Mouse (Mus musculus): ENCODE measurements around the gene Yif1b. TPM values are rescaled to one million over a fixed set of nuclear protein-coding genes. Genes with fewer than 3 reads are reported as not detected.

Gene Yif1b
- total and polyA plus RNA-seq, 2 experiments from 2014 or later = 84.1 to 97.7 TPM

DNA sequence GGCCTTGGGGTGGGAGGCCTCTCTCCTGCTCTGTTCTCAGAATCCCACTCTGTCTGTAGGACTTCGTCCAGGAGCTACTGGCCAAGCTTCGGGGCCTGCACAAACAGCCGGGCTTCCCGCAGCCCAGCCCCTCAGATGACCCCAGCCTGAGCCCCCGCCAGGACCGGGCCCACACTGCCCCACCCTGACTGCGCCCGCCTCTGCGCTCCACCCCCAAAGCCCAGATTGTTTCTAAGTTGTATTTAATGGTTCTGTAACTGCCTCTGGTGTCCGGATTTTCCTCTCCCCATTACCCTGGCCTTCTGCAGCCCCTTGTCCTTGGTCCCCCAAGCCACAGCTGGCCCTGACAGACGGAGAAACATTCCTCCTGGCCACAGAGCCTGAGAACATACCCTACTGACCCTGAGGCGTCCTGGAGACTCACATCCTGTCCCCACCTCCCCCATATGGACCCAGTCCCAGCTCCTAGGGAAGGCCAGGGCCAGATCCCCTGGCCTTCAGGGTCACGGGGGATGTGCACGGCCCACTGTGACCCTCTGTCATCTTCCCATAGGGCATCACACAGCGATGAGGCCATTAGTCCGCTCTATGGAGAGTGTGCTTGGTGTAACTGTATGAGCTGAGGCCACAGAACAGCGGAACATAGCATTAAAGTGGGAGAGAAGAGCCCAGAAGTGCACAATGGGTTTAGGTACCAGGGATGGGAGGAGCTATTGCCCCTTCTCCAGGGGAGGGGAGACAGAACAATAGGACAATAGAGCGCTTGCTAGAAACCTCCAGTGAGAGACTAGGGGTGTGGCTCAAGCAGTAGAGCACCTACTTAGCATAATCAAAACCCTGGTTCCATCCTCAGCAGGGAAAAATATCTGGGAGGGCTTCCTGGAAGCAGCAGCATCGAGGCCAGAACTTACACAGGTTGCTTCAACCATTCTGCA lies 55.3 kb downstream of the Yif1b start:
- Histone ChIP-seq H3K36me3 (ENCODE audit: insufficient read depth) (no peaks in the 10 kb centered on the region), H3K27ac (ENCODE audit: low read depth, low read length) (0 out of 2 replicates have a peak overlapping the region, but pooled peaks have one; percentile 9), H3K27me3 (ENCODE audit: insufficient read depth, low read length) (no peaks in the 10 kb centered on the region), H3K9me3 (ENCODE audit: low read length) (no peaks in the 10 kb centered on the region), H3K9ac (no peak overlapping the region), H3K4me2 (ENCODE audit: low read depth) (no peak overlapping the region), H3K4me3 (ENCODE audit: low read depth, low read length) (no peak overlapping the region), H3K4me1 (ENCODE audit: insufficient read depth) (0 out of 2 replicates have a peak, but pooled peaks cover 5% of the 10 kb centered on the region)
- ATAC-seq (no peak), DNase-seq (no peak)
- 41% methylated on average over 19 of the region's 19 CpGs for WGBS
- TF ChIP-seq CTCF (IDR thresholded peaks at IDR 0.05; ENCODE audit: low read depth) = no peak

DNA sequence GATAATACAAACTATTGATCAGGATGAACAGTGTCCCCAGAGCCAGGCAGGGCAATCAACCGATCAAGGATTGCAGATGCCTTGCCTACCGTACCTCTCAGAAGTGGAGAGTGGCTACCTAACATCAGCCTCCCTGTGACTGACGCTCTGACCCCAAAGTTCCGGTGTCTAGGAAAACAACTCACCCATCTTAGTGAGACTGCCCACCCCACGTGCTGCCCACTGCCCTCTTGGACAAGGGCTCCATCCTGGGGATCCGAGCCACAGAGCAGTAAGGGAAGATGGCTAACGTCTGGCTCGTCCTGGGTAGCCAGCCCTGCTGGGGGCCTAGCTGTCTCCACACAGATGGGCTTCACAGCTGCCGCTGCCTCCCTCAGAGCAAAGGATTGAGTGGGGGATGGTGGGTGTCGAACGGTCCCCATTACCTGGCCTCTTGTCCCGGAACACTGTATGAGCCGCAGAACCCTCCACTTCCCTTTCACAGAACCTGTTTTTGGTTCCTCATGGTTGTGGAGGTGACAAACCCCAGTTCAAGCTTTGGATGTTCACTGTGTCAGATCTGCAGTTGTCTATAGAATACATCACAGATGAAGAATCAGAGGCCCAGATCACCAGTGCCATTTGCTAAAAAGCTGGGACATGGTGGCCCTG lies 56.1 kb downstream of the Yif1b start:
- H3K9me3 ChIP-seq (ENCODE audit: low read length) = no peaks in the 10 kb centered on the region
- H3K27ac ChIP-seq (ENCODE audit: low read depth, low read length) = no peak overlapping the region
- no peaks in the 10 kb centered on the region for H3K27me3 ChIP-seq (ENCODE audit: insufficient read depth, low read length)
- H3K9ac ChIP-seq = no peak overlapping the region
- 69% methylated on average over 13 of the region's 13 CpGs for WGBS
- ATAC-seq (no peak), DNase-seq (no peak)
- H3K4me3 ChIP-seq (ENCODE audit: low read depth, low read length) = no peak overlapping the region
- H3K36me3 ChIP-seq (ENCODE audit: insufficient read depth) = no peaks in the 10 kb centered on the region
- 0 out of 2 replicates have a peak, but pooled peaks cover 5% of the 10 kb centered on the region for H3K4me1 ChIP-seq (ENCODE audit: insufficient read depth)
- TF ChIP-seq CTCF (IDR thresholded peaks at IDR 0.05; ENCODE audit: low read depth) = no peak
- no peak overlapping the region for H3K4me2 ChIP-seq (ENCODE audit: low read depth)

DNA sequence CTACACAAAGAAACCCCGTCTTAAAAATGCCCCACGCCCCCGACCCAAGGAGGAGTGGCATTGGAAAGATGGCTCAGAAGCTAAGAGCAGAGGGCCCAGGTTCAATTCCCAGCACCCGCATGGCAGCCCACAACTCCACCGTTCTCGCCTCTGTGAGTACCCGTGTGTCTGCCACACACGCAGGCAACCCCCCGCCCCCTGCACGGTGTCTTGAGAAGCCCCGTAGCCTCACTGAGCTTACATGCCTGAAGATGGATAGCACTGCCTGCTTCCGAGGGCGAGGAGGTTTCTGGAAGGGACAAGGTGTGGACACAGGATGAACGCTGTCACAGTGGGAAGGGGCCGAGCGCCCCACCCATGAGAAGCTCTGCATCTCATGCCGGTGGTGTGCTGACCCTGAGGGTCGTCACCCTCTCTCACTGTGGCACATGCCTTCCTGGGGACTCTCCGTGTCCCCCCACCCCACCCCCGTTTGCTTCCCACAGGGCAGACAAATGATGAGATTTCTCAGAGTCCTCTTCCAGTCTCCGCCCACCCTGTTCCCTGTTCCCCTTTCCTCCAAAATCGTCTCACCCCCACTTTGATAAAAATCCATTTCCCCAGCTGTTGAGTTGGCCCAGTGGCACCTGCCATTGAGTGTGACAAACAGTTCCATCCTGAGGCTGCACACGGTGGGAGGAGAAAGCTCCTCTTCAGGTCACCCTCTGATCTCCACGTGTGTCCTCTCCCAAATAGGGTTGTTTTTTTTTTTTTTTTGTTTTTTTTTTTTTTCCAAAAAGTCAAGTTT lies 57.9 kb downstream of the Yif1b start:
- Histone ChIP-seq H3K4me1 (ENCODE audit: insufficient read depth) (0 out of 2 replicates have a peak, but pooled peaks cover 5% of the 10 kb centered on the region), H3K4me2 (ENCODE audit: low read depth) (no peak overlapping the region), H3K36me3 (ENCODE audit: insufficient read depth) (no peaks in the 10 kb centered on the region), H3K9me3 (ENCODE audit: low read length) (no peaks in the 10 kb centered on the region), H3K9ac (no peak overlapping the region), H3K4me3 (ENCODE audit: low read depth, low read length) (no peak overlapping the region), H3K27me3 (ENCODE audit: insufficient read depth, low read length) (no peaks in the 10 kb centered on the region), H3K27ac (ENCODE audit: low read depth, low read length) (no peak overlapping the region)
- TF ChIP-seq CTCF (IDR thresholded peaks at IDR 0.05; ENCODE audit: low read depth) = no peak
- DNase-seq (no peak), ATAC-seq (no peak)
- WGBS = 85% methylated on average over 24 of the region's 24 CpGs

- Histone ChIP-seq H3K4me1 (ENCODE audit: insufficient read depth) (0 out of 2 replicates have a peak, but pooled peaks cover 5% of the 10 kb centered on the region), H3K9me3 (ENCODE audit: low read length) (no peaks in the 10 kb centered on the region), H3K27me3 (ENCODE audit: insufficient read depth, low read length) (no peaks in the 10 kb centered on the region), H3K4me3 (ENCODE audit: low read depth, low read length) (no peak overlapping the region), H3K27ac (ENCODE audit: low read depth, low read length) (no peak overlapping the region), H3K36me3 (ENCODE audit: insufficient read depth) (no peaks in the 10 kb centered on the region), H3K4me2 (ENCODE audit: low read depth) (no peak overlapping the region), H3K9ac (no peak overlapping the region)
- 9% methylated on average over 10 of the region's 10 CpGs for WGBS
- TF ChIP-seq CTCF (IDR thresholded peaks at IDR 0.05; ENCODE audit: low read depth) = peak; percentile 88
- DNase-seq (peak; percentile 80), ATAC-seq (peak; percentile 48; the same call in 1 of the 2 replicates)
Observed at GRCm38 (mm10) chr7:29296998-29297397, 58.9 kb downstream of the Yif1b start.

Other genes starting within 250 kb of the Yif1b start
- gene Ryr1, start 113.2 kb upstream of the Yif1b start, total RNA-seq (2014; rRNA removed) = 4.6 and 6.7 TPM in 2 replicates
- gene Ryr1, start 113.2 kb upstream of the Yif1b start, polyA plus RNA-seq (2015; fragmentation: Nextera tagmentation; extraction: Ambion mirVana) = 4.2 and 8.8 TPM in 2 replicates
- gene Rasgrp4, start 103.5 kb upstream of the Yif1b start, total RNA-seq (2014; rRNA removed) = 1.8 and 4.0 TPM in 2 replicates
- 0.84 and 1.3 TPM in 2 replicates for gene Rasgrp4, start 103.5 kb upstream of the Yif1b start, polyA plus RNA-seq (2015; fragmentation: Nextera tagmentation; extraction: Ambion mirVana)
- 15.9 and 23.5 TPM in 2 replicates for gene Fam98c, start 82.1 kb upstream of the Yif1b start, total RNA-seq (2014; rRNA removed)
- 24.7 and 25.3 TPM in 2 replicates for gene Fam98c, start 82.1 kb upstream of the Yif1b start, polyA plus RNA-seq (2015; fragmentation: Nextera tagmentation; extraction: Ambion mirVana)
- gene Ggn, start 68.1 kb upstream of the Yif1b start, total RNA-seq (2014; rRNA removed) = 0.67 and 0.77 TPM in 2 replicates
- 0.39 and 0.40 TPM in 2 replicates for gene Ggn, start 68.1 kb upstream of the Yif1b start, polyA plus RNA-seq (2015; fragmentation: Nextera tagmentation; extraction: Ambion mirVana)
- gene Spred3, start 67.9 kb upstream of the Yif1b start, total RNA-seq (2014; rRNA removed) = 19.0 and 29.0 TPM in 2 replicates
- 4.7 and 6.8 TPM in 2 replicates for gene Spred3, start 67.9 kb upstream of the Yif1b start, polyA plus RNA-seq (2015; fragmentation: Nextera tagmentation; extraction: Ambion mirVana)
- gene Psmd8, start 57.6 kb upstream of the Yif1b start, total RNA-seq (2014; rRNA removed) = 245 and 253 TPM in 2 replicates
- 292 and 338 TPM in 2 replicates for gene Psmd8, start 57.6 kb upstream of the Yif1b start, polyA plus RNA-seq (2015; fragmentation: Nextera tagmentation; extraction: Ambion mirVana)
- 2.5 and 3.5 TPM in 2 replicates for gene Catsperg1, start 24.3 kb upstream of the Yif1b start, total RNA-seq (2014; rRNA removed)
- 0.75 and 2.3 TPM in 2 replicates for gene Catsperg1, start 24.3 kb upstream of the Yif1b start, polyA plus RNA-seq (2015; fragmentation: Nextera tagmentation; extraction: Ambion mirVana)
- gene Kcnk6, start 5.8 kb upstream of the Yif1b start, total RNA-seq (2014; rRNA removed) = 1.7 and 6.1 TPM in 2 replicates
- gene Kcnk6, start 5.8 kb upstream of the Yif1b start, polyA plus RNA-seq (2015; fragmentation: Nextera tagmentation; extraction: Ambion mirVana) = 0.88 and 0.97 TPM in 2 replicates
- 0.23 TPM in 1 of 2 replicates, not detected in the other for gene 2200002D01Rik, start 10.1 kb downstream of the Yif1b start, total RNA-seq (2014; rRNA removed)
- gene 2200002D01Rik, start 10.1 kb downstream of the Yif1b start, polyA plus RNA-seq (2015; fragmentation: Nextera tagmentation; extraction: Ambion mirVana) = 0.67 and 0.82 TPM in 2 replicates
- gene Spint2, start 43.6 kb downstream of the Yif1b start, total RNA-seq (2014; rRNA removed) = 32.3 and 36.7 TPM in 2 replicates
- 94.6 and 127 TPM in 2 replicates for gene Spint2, start 43.6 kb downstream of the Yif1b start, polyA plus RNA-seq (2015; fragmentation: Nextera tagmentation; extraction: Ambion mirVana)
- gene Ppp1r14a, start 51.0 kb downstream of the Yif1b start, total RNA-seq (2014; rRNA removed) = 1.5 and 2.0 TPM in 2 replicates
- 2.3 and 2.8 TPM in 2 replicates for gene Ppp1r14a, start 51.0 kb downstream of the Yif1b start, polyA plus RNA-seq (2015; fragmentation: Nextera tagmentation; extraction: Ambion mirVana)
- 246 and 291 TPM in 2 replicates for gene Dpf1, start 65.6 kb downstream of the Yif1b start, total RNA-seq (2014; rRNA removed)
- 243 and 248 TPM in 2 replicates for gene Dpf1, start 65.6 kb downstream of the Yif1b start, polyA plus RNA-seq (2015; fragmentation: Nextera tagmentation; extraction: Ambion mirVana)